Mouse (Mus musculus) liver, adult 2 months (tissue): ENCODE data around the gene Pan2.

Experiments used
- CTCF ChIP-seq: fragments of 200-500 bp; IDR thresholded peaks from 2 replicates; pipeline ENCODE4 v1.5.1; 2011; ENCODE audit warnings: low read depth, low read length, control low read depth
- POLR2A ChIP-seq: fragments of 200-500 bp; IDR thresholded peaks from 2 replicates; pipeline ENCODE4 v1.6.1; 2011; ENCODE audit warnings: low read length, control low read depth; ENCODE audit not compliant: insufficient read depth; ENCODE audit errors: extremely low read depth

DNA sequence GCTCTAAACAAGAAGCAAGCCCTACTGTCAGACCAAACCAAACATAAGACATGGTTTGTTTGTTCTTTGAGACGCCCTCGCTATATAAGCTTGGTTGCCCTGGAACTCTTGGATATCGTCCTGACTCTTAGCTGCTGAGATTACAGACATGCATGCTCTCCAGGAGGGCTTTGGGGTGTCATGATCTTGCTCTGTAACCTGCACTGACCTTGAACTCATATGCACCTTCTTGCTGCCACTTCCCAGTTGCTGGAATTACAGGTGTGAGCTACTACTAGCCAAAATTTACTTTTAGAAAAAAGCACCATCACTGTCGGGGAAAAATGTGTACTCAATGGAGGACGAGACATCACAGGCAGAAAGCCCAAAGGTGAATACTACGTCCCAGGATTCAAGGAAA, 66.5 kb downstream of the Pan2 start:
- TF ChIP-seq POLR2A = no peak
- no peak for TF ChIP-seq CTCF
